Mouse (Mus musculus): ENCODE measurements around the gene Trim56. TPM values are rescaled to one million over a fixed set of nuclear protein-coding genes. Genes with fewer than 3 reads are reported as not detected.
"Not testable (repeated sequence)": the region's sequence is repeated elsewhere in the genome, so short reads cannot be mapped to it uniquely, and the experiment has no call there.

Gene Trim56
- total RNA-seq (2021), result 1 to 10 TPM; 7.4 to 8.0 TPM
- long read RNA-seq, experiment 1, result 0 reads
- long read RNA-seq, experiment 2, partial matches to known transcripts, result 0 of 2 reads
- long read RNA-seq, experiment 2, other reads (novel, unspliced or antisense), result 2 of 2 reads

GRCm38 (mm10) chr5:137115866-137116847, at the start of gene Trim56:
TSS of gene Trim56 (minus strand) at chr5:137116209.
- DNase-seq (ENCODE audit: low spot score), result peak; percentile 80

DNA sequence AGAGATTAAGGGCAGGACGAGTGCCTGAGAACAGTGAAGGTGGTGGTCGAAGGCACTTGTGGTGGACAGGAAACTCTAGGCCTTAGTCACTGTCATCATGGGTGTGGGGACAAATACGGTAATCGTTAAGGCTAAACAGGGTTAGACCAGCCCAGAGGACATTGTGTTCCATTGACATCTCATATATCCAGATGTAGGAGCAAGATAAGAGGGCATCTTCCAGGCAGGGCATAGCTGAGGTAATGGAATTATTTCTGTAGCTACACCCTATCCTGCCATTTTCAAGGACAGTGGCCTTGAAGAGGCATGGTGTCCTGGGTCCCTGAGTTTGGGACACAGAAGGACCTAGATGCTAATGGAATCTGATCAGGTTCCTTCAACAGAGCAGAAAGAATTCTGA, 45.8 kb upstream of the Trim56 start:
- DNase-seq (ENCODE audit: low spot score), result no peak

DNA sequence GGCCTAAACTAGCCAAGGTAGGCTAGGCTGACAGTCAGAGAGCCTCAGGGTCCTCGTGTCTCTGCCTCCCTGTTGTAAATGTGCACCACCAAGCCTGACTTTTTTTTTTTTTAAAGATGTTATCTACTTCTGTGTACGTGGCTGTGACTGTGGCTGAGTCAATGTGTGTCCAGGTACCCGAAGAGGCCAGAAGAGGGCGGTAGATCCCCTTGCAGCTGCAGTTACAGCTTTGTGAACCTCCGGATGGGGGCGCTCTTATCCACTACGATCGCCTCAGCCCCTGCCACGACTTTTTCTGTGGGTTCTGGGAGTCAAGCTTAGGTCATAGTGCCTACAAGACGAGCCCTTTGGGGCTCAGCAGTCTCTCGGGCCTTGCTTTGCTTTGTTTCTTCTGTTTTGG, 43.5 kb upstream of the Trim56 start:
- DNase-seq (ENCODE audit: low spot score), result peak; percentile 15

DNA sequence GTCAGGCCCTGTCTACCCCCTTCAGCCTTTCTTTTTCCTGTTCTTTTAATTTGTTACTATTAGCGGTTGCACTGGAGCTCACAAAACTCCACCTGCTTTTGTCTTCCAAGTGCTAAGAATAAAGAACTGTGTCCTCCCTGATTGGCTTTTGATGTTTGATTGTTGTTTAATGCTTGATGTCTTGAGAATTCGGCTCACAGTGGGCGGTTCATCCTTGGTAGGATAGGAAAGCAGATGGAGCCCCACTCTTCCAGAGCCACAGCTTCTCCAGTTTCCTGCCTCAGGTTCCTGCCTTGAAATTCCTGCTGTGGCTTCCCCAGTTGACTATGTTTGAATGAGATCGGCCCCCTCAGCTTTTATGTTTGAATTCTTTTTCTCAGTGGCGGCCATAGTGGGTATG, 37.3 kb upstream of the Trim56 start:
- no peak for DNase-seq (ENCODE audit: low spot score)

GRCm38 (mm10) chr5:137152623-137153022, 36.6 kb upstream of the Trim56 start:
- DNase-seq (ENCODE audit: low spot score), result no peak

- not testable (repeated sequence) for DNase-seq (ENCODE audit: low spot score)
These were observed 33.4 kb upstream of the Trim56 start, which contains the start of gene Muc3 for GRCm38 (mm10) chr5:137149272-137149882. TSS of gene Muc3 (minus strand) at chr5:137149322.

DNA sequence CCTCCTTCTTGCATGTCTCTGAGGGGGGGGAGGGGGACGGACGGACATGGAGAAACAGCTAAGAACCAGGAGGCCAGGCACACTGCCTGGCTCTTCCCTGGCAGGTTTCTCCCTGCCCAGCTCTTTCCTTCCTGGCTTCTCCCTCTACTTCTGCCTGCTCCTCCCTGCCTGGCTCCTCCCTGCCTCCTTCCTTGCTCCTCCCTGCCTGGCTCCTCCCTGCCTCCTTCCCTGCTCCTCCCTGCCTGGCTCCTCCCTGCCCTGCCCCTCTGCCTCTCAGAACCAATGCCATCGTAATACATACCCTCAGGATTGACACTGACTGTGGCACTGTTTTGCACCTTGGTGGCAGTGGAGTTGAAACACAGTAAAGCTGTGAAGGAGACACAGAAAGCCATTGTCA, 24.8 kb upstream of the Trim56 start:
- DNase-seq (ENCODE audit: low spot score), result no peak

DNA sequence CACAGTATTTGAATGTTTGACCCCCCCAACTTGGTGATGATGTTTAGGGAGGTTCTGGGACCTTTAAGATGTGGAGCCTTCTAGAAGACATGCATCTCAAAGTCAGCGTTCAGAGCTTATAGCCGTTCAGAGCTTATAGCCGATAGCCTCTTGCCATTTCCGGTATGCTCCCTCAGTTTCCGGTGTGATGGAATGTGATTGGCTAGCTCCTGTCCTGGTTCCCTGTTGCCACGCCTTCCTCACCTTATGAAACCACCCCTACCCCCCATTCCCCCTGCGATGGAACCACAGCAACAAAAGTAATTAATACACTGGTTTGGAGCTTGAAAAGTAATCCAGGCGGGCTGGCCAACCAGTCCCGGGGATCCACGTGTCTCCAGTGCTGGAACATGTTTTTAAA, 23.0 kb upstream of the Trim56 start:
- DNase-seq (ENCODE audit: low spot score), result no peak

DNA sequence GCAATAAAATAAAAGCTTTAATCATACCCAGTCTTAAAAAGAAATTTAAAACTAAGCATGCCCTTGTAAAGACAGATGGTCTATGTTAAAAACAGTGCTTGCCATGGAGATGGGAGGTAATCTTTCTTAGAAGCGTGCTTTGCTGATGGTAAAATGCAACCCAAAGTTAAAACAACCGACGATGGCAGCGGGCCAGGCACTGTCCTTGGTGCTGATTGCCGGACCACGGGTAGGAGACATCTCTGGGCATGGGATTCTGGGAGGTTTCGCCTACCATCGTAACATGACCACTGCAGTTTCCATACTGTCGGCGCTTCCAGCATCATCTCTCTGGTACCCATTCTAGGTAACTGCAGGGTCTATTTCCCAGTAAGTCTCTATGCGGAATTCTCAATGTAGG, 18.9 kb upstream of the Trim56 start:
- no peak for DNase-seq (ENCODE audit: low spot score)

GRCm38 (mm10) chr5:137131490-137131889, 15.5 kb upstream of the Trim56 start:
- peak; percentile 52 for DNase-seq (ENCODE audit: low spot score)

DNA sequence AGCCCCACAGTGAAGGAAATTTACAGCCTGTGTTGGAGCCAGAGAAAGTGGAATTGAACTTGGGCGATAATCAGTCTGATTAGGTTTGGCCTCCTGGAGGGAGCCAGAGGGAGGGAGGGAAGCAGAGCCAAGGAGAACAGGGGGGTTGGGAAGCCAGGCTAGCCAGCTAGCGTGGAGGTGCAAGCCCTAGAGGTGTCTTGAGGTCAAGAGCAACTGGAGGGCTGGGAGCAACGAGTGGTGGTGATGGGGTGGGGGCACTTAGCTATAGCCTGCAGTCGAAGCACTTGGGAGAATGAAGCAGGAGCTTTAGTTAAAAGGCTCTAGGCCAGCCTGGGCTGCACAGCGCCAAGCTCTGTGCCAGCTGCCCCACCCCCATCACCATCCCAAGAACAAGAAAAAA, 13.3 kb upstream of the Trim56 start:
- DNase-seq (ENCODE audit: low spot score), result no peak

DNA sequence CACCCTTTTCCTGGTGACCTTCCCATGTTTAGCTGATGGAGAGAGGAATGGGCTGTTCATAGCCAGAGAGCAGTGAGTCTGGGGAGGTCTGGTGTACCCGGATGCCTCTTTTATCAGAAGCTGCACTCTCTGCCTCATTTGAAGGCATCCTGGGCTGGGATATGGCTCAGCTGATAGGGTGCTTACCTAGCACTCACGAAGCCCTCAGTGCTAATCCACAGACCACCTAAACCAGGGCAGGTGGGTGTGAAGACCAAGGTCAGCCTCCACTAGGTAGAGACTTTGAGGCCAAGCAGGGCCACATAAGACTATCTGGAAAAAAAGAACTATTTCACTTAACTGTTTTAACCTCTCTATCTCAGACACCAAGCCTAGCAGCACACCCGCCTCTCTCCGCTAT, 7.5 kb upstream of the Trim56 start:
- no peak for DNase-seq (ENCODE audit: low spot score)

DNA sequence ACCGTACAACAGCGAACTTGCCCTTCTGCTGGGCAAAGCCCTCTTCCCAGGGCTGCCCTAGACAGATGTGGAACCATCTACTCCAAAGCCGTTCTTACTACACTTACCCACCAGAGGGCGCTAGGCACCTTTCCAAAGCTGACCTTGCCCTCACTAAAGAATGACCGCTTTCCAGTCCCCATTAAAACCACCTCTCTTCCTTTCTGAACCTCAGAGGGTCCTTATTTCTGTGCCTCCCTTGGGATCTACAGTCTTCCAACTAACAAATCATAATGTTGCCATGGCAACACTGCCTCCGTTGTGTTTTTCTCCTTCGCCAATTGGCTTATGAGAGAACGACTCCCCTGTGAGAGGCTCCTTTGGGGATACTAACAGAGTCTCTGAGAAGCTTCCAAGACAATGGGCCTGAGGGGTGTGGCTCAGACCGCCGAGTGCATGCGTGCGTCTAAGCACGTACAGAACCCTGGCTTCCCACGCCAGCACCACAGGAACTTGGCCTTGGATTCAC, 6.7 kb upstream of the Trim56 start:
- peak; percentile 82 for DNase-seq (ENCODE audit: low spot score)

DNA sequence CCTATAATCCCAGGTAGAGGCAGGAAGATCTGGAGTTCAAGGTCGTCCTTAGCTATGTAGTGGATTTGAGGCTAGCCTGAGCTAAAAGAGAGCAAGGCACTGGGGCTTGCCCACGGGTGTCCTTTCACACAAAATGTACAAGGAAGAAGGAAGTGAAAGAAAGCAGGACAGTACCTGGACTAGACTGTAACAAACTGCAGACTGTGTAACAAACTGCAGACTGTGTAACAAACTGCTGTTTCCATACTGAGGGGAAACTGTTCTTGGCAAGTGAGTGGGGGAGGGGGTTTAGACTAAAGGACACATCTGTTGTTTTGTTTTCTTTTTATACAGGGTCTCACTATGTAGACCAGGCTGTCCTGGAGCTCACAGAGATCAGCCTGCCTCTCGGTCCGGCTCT, 5.3 kb upstream of the Trim56 start:
- DNase-seq (ENCODE audit: low spot score), result no peak

- no peak for DNase-seq (ENCODE audit: low spot score)
These were observed 2.9 kb upstream of the Trim56 start for GRCm38 (mm10) chr5:137118878-137119277.

DNA sequence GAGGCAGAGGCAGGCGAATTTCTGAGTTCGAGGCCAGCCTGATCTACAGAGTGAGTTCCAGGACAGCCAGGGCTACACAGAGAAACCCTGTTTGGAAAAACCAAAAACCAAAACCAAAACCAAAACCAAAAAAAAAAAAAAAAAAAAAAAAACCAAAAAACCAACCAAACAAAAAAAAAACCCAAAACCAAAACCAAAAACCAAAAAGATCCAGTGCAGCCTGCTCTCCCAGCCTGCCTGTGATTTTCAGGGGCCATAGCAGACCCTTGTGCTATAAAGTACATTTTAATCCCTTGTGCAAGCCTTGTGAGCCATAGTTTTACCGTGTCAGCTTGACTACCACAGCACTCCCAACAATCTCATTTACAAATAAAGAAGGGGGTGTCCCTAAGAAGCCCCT, 2.0 kb upstream of the Trim56 start:
- DNase-seq (ENCODE audit: low spot score), result not testable (repeated sequence)

- DNase-seq (ENCODE audit: low spot score), result no peak
These were observed 978 bp upstream of the Trim56 start for GRCm38 (mm10) chr5:137116987-137117386.

DNA sequence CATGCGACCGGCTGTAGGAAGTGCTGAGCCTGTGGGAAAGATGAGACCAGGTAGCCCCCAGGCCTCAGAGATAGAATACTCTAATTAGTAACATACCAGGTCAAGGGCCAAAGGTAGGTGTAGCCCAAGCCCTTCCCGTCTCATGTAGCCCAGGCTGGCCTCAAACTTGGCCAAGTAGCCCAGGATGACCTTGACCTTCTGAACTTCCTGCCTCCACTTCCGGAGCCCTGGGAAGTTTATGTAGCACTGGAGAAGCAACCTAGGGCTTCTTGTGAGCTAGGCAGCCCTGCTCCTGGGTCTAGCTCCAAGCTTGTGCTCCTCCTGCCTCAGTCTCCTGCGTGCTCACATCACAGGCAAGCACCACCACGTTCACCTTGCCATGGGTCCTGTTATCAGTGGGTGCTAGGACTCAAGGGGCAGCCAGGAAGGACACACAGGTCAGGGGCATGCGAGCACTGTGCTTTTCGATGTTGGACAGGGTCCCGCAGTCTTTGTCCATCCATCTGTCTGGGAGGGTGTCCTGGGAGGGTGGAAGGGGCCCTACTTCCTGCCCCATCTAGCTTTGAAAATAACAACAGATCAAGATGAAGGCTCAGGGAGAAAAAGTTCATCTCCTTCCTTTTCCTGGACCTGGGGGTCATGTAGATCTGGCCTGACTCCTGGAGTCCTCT, 983 bp downstream of the Trim56 start:
- DNase-seq (ENCODE audit: low spot score), result no peak

DNA sequence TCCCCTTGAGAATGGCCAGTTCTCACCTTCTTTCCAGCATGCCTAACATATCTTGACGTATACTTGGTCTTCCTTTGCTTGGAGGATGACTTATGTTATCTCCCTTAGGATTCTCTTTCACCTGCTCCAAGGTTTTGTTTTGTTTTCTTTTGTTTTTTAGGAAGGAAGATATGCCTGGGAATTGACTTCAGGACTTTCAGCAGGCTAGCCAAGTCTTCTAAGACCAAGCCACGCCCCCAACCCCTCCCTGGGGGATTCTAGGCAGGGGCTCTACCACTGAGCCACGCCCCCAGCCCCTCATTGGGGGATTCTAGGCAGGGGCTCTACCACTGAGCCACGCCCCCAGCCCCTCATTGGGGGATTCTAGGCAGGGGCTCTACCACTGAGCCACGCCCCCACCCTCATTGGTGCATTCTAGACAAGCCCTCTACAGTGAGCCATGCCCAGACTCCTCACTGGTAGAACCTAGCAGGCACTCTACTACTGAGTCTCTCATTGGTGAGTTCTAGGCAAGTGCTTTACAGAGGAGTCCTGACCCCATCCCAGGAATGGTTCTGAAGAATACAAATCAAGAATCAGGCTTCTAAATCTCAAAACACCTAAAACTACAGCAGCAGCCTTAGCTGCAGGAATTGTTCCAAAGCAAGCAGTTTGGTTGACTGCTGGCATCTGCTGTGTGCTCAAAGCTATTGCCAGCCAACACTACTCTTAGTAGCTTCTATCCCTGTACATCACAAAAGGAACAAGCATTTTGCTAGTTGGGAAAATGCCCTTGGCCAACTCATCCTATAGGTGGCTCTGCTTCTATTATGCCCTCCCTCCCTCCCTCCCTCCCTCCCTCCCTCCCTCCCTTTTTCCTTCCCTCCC, 4.2 kb downstream of the Trim56 start:
- DNase-seq (ENCODE audit: low spot score), result no peak

- DNase-seq (ENCODE audit: low spot score), result no peak
These were observed 5.1 kb downstream of the Trim56 start for GRCm38 (mm10) chr5:137110863-137111262.

Data from gastrocnemius, adult 18-20 months (tissue).